Mouse (Mus musculus): Measurements from ENCODE around the gene Slc22a3. TPM values are rescaled to one million over a fixed set of nuclear protein-coding genes. Genes with fewer than 3 reads are reported as not detected.

The Slc22a3 gene
- polyA plus RNA-seq, 1 experiment from 2014 or later = 0.05 TPM

DNA sequence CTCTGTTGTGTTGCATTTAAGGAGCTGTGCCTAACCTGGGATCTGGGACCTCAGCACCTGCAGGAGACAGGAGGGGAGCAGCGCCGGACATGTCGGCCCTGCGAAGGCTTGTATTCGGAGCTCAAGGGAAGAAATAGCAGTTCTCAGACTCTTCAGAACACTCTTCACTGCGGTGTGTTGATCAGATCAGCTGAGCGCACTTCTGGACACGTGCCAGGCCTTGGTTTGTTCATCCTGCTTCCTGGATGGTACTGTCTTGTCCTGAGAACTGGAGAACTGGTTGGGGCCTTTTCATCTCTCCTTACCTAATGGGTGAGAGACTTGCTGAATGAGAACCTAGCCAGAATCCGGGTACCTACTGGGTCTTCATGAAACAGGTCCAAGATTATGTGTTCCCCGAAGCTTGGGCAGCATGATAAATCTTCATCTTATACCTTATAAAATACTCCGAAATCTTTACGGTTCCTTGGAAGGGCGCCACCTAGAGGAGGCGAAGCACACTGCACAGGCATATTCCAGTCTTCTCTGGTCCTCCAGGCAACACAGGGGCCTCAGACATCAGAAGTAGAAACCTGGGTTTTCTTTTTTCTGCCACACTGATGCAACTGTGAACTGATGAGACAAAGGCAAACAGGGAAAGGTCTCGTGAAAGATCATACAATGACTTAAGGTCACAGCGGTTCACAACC is 86.5 kb downstream of the Slc22a3 start:
- 62% methylated on average over 16 of the region's 16 CpGs for WGBS
- no peaks in the 10 kb centered on the region for H3K27me3 ChIP-seq (ENCODE audit: control insufficient read depth, insufficient read depth, low read length)
- no peak for ATAC-seq (ENCODE audit: low FRiP score, low TSS enrichment)
- TF ChIP-seq CTCF (IDR thresholded peaks at IDR 0.05; ENCODE audit: low read depth) (peak; percentile 69), EP300 (optimal IDR thresholded peaks at IDR 0.05) (no peak)
- 0 out of 2 replicates have a peak, but pooled peaks cover 2% of the 10 kb centered on the region for H3K4me1 ChIP-seq (replicated peaks; ENCODE audit: control insufficient read depth, insufficient read depth)
- H3K9ac ChIP-seq (ENCODE audit: low read length) = no peak overlapping the region
- H3K9me3 ChIP-seq (ENCODE audit: control insufficient read depth, low read length) = no peaks in the 10 kb centered on the region
- no peak overlapping the region for H3K4me2 ChIP-seq (replicated peaks; ENCODE audit: low read depth)
- H3K4me3 ChIP-seq (ENCODE audit: low read depth, low read length) = no peak overlapping the region
- no peak for DNase-seq (ENCODE audit: low spot score)
- H3K27ac ChIP-seq (replicated peaks) = no peak overlapping the region
- H3K36me3 ChIP-seq (ENCODE audit: control insufficient read depth, insufficient read depth, low read length) = no peaks in the 10 kb centered on the region

DNA sequence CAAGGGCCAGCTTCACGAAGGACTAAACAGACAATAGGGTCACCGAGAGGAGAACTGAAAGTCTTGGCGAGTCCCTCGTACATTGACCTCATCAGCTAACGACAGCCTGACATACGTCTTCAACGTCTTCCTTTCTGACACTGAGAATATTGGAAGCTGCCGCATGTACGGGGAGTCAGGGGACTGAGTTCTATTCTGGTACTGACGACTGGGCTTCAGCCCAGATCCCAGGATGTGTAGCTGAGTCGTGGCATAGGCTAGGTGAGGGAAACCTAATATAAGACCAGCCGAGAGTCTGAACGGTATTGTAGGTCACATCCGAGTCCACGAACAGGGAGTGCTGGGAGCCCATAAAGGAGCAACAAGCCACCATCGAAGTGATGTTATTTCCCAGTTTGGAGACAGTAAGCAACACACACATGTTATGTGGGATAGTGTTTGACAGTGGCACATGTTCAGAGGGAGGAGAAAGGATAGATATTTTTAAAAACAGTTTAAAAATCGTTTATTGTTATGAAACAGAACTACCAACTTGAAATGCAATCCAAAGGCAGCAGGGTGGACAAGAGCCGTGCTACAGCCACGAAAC is 87.9 kb downstream of the Slc22a3 start:
- H3K9me3 ChIP-seq (ENCODE audit: control insufficient read depth, low read length) = no peaks in the 10 kb centered on the region
- H3K27me3 ChIP-seq (ENCODE audit: control insufficient read depth, insufficient read depth, low read length) = no peaks in the 10 kb centered on the region
- ATAC-seq (ENCODE audit: low FRiP score, low TSS enrichment) (no peak), DNase-seq (ENCODE audit: low spot score) (no peak)
- H3K4me3 ChIP-seq (ENCODE audit: low read depth, low read length) = no peak overlapping the region
- TF ChIP-seq CTCF (IDR thresholded peaks at IDR 0.05; ENCODE audit: low read depth) (no peak), EP300 (optimal IDR thresholded peaks at IDR 0.05) (no peak)
- H3K27ac ChIP-seq (replicated peaks) = no peak overlapping the region
- no peak overlapping the region for H3K9ac ChIP-seq (ENCODE audit: low read length)
- 51% methylated on average over 19 of the region's 19 CpGs for WGBS
- no peaks in the 10 kb centered on the region for H3K36me3 ChIP-seq (ENCODE audit: control insufficient read depth, insufficient read depth, low read length)
- H3K4me1 ChIP-seq (replicated peaks; ENCODE audit: control insufficient read depth, insufficient read depth) = 0 out of 2 replicates have a peak, but pooled peaks cover 4% of the 10 kb centered on the region
- no peak overlapping the region for H3K4me2 ChIP-seq (replicated peaks; ENCODE audit: low read depth)

DNA sequence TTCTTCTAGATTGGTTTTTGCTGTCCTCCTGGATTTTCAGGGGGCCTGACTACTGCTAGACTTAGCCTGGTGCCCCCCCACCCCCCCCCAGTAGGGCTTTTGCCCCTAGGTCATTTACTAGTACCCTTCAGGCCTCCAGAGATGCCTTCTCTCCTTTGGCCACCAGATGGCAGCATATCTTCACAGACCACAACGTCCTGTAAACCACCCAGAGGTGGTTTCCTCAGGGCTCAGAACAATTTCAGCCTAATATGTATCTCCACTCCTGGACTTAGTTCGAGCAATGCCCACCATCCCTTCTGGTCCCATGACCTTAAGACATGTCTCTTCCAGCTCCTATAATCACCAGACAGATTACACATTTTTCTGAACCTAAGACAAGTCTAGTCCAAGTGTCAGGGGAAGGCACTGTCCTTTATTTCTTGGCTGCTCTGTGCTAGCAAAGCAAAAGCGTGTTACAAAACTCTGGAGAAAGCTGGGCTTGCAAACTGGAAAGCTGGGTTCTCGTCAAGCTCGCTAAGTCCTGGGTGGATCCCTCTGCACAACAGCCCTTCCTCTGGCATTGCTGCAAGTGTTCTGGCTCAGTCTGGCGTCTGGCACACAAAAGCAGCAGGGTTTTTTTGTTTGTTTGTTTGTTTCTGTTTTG is 91.1 kb downstream of the Slc22a3 start:
- WGBS = 29% methylated on average over 6 of the region's 6 CpGs
- Histone ChIP-seq H3K27me3 (ENCODE audit: control insufficient read depth, insufficient read depth, low read length) (no peaks in the 10 kb centered on the region), H3K9me3 (ENCODE audit: control insufficient read depth, low read length) (no peaks in the 10 kb centered on the region), H3K4me1 (replicated peaks; ENCODE audit: control insufficient read depth, insufficient read depth) (0 out of 2 replicates have a peak, but pooled peaks cover 4% of the 10 kb centered on the region), H3K36me3 (ENCODE audit: control insufficient read depth, insufficient read depth, low read length) (no peaks in the 10 kb centered on the region), H3K9ac (ENCODE audit: low read length) (no peak overlapping the region), H3K4me2 (replicated peaks; ENCODE audit: low read depth) (no peak overlapping the region), H3K27ac (replicated peaks) (no peak overlapping the region), H3K4me3 (ENCODE audit: low read depth, low read length) (no peak overlapping the region)
- ATAC-seq (ENCODE audit: low FRiP score, low TSS enrichment) = peak; percentile 36; the same call in 1 of the 2 replicates
- TF ChIP-seq EP300 (optimal IDR thresholded peaks at IDR 0.05) (no peak), CTCF (IDR thresholded peaks at IDR 0.05; ENCODE audit: low read depth) (peak; percentile 88)
- DNase-seq (ENCODE audit: low spot score) = peak; percentile 78

DNA sequence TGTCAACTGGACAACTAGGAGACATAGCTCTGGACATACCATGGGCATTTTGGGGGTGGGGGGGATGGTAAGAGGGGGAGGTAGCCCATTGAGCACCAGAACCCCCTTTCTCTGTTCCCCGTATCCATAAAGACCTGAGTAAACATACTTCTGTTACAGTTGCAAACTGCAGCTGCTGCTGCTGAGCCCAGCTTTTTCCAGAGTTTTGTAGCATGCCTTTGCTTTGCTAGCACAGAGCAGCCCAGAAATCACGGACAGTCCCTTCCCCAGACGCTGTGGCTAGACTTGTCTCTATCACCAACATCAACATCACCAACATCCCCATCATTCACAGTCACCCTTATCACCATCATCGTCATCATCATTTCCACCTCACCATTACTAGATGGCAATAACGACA is 91.8 kb downstream of the Slc22a3 start:
- Histone ChIP-seq H3K4me2 (replicated peaks; ENCODE audit: low read depth) (no peak overlapping the region), H3K4me3 (ENCODE audit: low read depth, low read length) (no peak overlapping the region), H3K9ac (ENCODE audit: low read length) (no peak overlapping the region), H3K4me1 (replicated peaks; ENCODE audit: control insufficient read depth, insufficient read depth) (0 out of 2 replicates have a peak, but pooled peaks cover 4% of the 10 kb centered on the region), H3K27me3 (ENCODE audit: control insufficient read depth, insufficient read depth, low read length) (no peaks in the 10 kb centered on the region), H3K36me3 (ENCODE audit: control insufficient read depth, insufficient read depth, low read length) (no peaks in the 10 kb centered on the region), H3K9me3 (ENCODE audit: control insufficient read depth, low read length) (no peaks in the 10 kb centered on the region), H3K27ac (replicated peaks) (peak overlapping the region; percentile 30; the same call in 1 of the 2 replicates)
- DNase-seq (ENCODE audit: low spot score) = no peak
- 0 out of 2 replicates have a peak, but pooled peaks have one; percentile 18 for ATAC-seq (ENCODE audit: low FRiP score, low TSS enrichment)
- TF ChIP-seq EP300 (optimal IDR thresholded peaks at IDR 0.05) (no peak), CTCF (IDR thresholded peaks at IDR 0.05; ENCODE audit: low read depth) (no peak)
- WGBS = 35% methylated on average over 5 of the region's 5 CpGs

DNA sequence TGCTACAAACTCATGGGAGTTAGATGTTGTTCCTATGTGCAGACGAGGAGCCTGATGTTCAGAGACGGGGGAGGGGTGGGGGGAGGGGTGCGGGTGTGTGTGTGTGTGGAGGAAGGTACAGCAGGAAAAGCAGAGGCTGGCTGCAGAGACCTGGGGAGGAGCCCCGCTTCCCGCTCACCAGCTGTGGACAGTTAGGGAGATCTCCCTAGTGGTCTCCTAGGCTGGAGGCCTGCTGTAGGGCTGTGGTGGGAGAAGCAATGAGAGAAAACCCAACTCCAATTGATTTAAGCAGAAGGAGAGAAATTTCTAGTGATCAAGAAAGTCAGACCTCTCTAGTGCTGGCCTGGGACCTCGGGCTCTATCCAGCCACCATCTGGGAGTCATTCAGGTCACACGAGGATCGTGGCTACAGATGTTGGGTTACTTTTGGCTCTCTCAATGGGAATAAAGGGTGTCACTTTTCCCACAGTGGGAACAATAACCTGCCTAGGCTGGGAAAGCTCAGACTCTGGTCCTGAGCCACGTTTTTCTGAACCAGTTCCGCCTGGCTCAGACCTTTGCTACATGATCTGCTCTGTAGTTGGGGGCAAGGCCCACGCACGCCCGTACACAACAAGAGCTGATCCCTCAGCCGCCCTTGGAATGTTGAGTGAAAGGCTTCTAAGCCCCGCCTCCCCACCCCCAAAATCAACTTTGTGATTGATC is 92.3 kb downstream of the Slc22a3 start:
- WGBS = 33% methylated on average over 15 of the region's 15 CpGs
- Histone ChIP-seq H3K4me2 (replicated peaks; ENCODE audit: low read depth) (no peak overlapping the region), H3K36me3 (ENCODE audit: control insufficient read depth, insufficient read depth, low read length) (no peaks in the 10 kb centered on the region), H3K27ac (replicated peaks) (peak overlapping the region; percentile 45; the same call in 1 of the 2 replicates), H3K4me3 (ENCODE audit: low read depth, low read length) (no peak overlapping the region), H3K9me3 (ENCODE audit: control insufficient read depth, low read length) (no peaks in the 10 kb centered on the region), H3K27me3 (ENCODE audit: control insufficient read depth, insufficient read depth, low read length) (no peaks in the 10 kb centered on the region), H3K4me1 (replicated peaks; ENCODE audit: control insufficient read depth, insufficient read depth) (0 out of 2 replicates have a peak, but pooled peaks cover 4% of the 10 kb centered on the region), H3K9ac (ENCODE audit: low read length) (no peak overlapping the region)
- ATAC-seq (ENCODE audit: low FRiP score, low TSS enrichment) (peak; percentile 67), DNase-seq (ENCODE audit: low spot score) (peak; percentile 26)
- TF ChIP-seq EP300 (optimal IDR thresholded peaks at IDR 0.05) (no peak), CTCF (IDR thresholded peaks at IDR 0.05; ENCODE audit: low read depth) (no peak)

Data from stomach, postnatal 0 days (tissue).